Comparison of ENCODE assay signal across 8 mouse cellular contexts in genomic region chr3:95819351-95819985, GRCm38 (mm10). TPM values are rescaled to one million over a fixed set of nuclear protein-coding genes. Genes with fewer than 3 reads are reported as not detected.
DNase-seq lines count a peak whose midpoint lies in the region; ATAC-seq lines count a peak whose summit lies in the region.

No protein-coding gene starts in this region.

- ATAC-seq in erythroblast, adult 5-6 weeks (replicated peaks; ENCODE audit: low FRiP score, poor library complexity, severe bottlenecking), result peak; percentile 92
- peak; percentile 96 for ATAC-seq in kidney, embryonic 15.5 days (replicated peaks; ENCODE audit: low FRiP score)
- ATAC-seq in monocyte, adult 5-6 weeks (replicated peaks; ENCODE audit: insufficient number of reproducible peaks, low FRiP score, low TSS enrichment, poor library complexity, severe bottlenecking), result peak; percentile 94

- under 1% methylated on average over 49 of the region's 49 CpGs for WGBS in heart, embryonic 10.5 days
- WGBS in kidney, embryonic 15.5 days, result under 1% methylated on average over 49 of the region's 49 CpGs

- peak; percentile 100 for DNase-seq in B cell, adult 2 months
- DNase-seq in brain, adult 2 months (ENCODE audit: low read depth, low spot score), result peak; percentile 100
- peak; percentile 100 for DNase-seq in heart, embryonic 10.5 days (ENCODE audit: low spot score)
- peak; percentile 100 for DNase-seq in liver
- peak; percentile 100 for DNase-seq in spleen, postnatal 4 days (ENCODE audit: low spot score in 2 of 2)

- H3K27me3 ChIP-seq in heart, embryonic 10.5 days (ENCODE audit: insufficient read depth, poor library complexity, severe bottlenecking), result no peaks in the 10 kb centered on the region
- H3K27me3 ChIP-seq in kidney, embryonic 15.5 days, result no peaks in the 10 kb centered on the region

- peak overlapping the region; percentile 91 for H3K4me3 ChIP-seq in heart, embryonic 10.5 days
- peak overlapping the region; percentile 81 for H3K4me3 ChIP-seq in kidney, embryonic 15.5 days (replicated peaks)

- H3K9me3 ChIP-seq in heart, embryonic 10.5 days, result no peaks in the 10 kb centered on the region
- no peaks in the 10 kb centered on the region for H3K9me3 ChIP-seq in kidney, embryonic 15.5 days (replicated peaks)

- H3K4me1 ChIP-seq in heart, embryonic 10.5 days, result peaks cover 9% of the 10 kb centered on the region
- H3K4me1 ChIP-seq in kidney, embryonic 15.5 days, result peaks cover 20% of the 10 kb centered on the region

- peak overlapping the region; percentile 62 for H3K9ac ChIP-seq in kidney, embryonic 15.5 days

- H3K27ac ChIP-seq in heart, embryonic 10.5 days, result peak overlapping the region; percentile 100
- peak overlapping the region; percentile 100 for H3K27ac ChIP-seq in kidney, embryonic 15.5 days

- peak overlapping the region; percentile 61 for H3K4me2 ChIP-seq in kidney, embryonic 15.5 days

- H3K36me3 ChIP-seq in heart, embryonic 10.5 days, result no peaks in the 10 kb centered on the region; the same call in none of the 2 replicates
- H3K36me3 ChIP-seq in kidney, embryonic 15.5 days, result no peaks in the 10 kb centered on the region

RNA-seq across cellular contexts. Expression of gene Rprd2, which starts 0.8 kb away (rescaled TPM):
- 26.7 and 30.7 TPM in 2 replicates for total RNA-seq in erythroblast, adult 5-6 weeks (2015; ENCODE audit: low replicate concordance)
- 12.4 and 14.9 TPM in 2 replicates for total RNA-seq in erythroblast, adult 5-6 weeks (2017; ENCODE audit: low replicate concordance)
- polyA plus RNA-seq in heart, embryonic 10.5 days (2016; fragmentation: Nextera tagmentation; extraction: Ambion mirVana), result 22.7 and 23.5 TPM in 2 replicates
- polyA plus RNA-seq in kidney, embryonic 15.5 days (2015; fragmentation: Nextera tagmentation; extraction: Ambion mirVana), result 22.4 and 23.9 TPM in 2 replicates
- total RNA-seq in monocyte, adult 5-6 weeks (2017), result 47.5 to 52.2 TPM (median 48.5 TPM) in 3 replicates

RNA-seq across cellular contexts. Expression of gene Prpf3, which starts 36.2 kb away (rescaled TPM):
- 6.0 and 12.5 TPM in 2 replicates for total RNA-seq in erythroblast, adult 5-6 weeks (2015; ENCODE audit: low replicate concordance)
- 14.6 and 21.2 TPM in 2 replicates for total RNA-seq in erythroblast, adult 5-6 weeks (2017; ENCODE audit: low replicate concordance)
- polyA plus RNA-seq in heart, embryonic 10.5 days (2016; fragmentation: Nextera tagmentation; extraction: Ambion mirVana), result 40.4 and 55.1 TPM in 2 replicates
- polyA plus RNA-seq in kidney, embryonic 15.5 days (2015; fragmentation: Nextera tagmentation; extraction: Ambion mirVana), result 49.7 and 52.3 TPM in 2 replicates
- 30.1 to 50.7 TPM (median 32.2 TPM) in 3 replicates for total RNA-seq in monocyte, adult 5-6 weeks (2017)

RNA-seq across cellular contexts. Expression of gene Mrps21, which starts 51.9 kb away (rescaled TPM):
- 35.5 and 95.7 TPM in 2 replicates for total RNA-seq in erythroblast, adult 5-6 weeks (2015; ENCODE audit: low replicate concordance)
- total RNA-seq in erythroblast, adult 5-6 weeks (2017; ENCODE audit: low replicate concordance), result 87.3 and 106 TPM in 2 replicates
- 380 and 402 TPM in 2 replicates for polyA plus RNA-seq in heart, embryonic 10.5 days (2016; fragmentation: Nextera tagmentation; extraction: Ambion mirVana)
- 404 and 412 TPM in 2 replicates for polyA plus RNA-seq in kidney, embryonic 15.5 days (2015; fragmentation: Nextera tagmentation; extraction: Ambion mirVana)
- 241 to 323 TPM (median 321 TPM) in 3 replicates for total RNA-seq in monocyte, adult 5-6 weeks (2017)

RNA-seq across cellular contexts. Expression of gene Tars2, which starts 59.5 kb away (rescaled TPM):
- total RNA-seq in erythroblast, adult 5-6 weeks (2015; ENCODE audit: low replicate concordance), result 3.7 and 15.3 TPM in 2 replicates
- total RNA-seq in erythroblast, adult 5-6 weeks (2017; ENCODE audit: low replicate concordance), result 3.1 and 7.2 TPM in 2 replicates
- polyA plus RNA-seq in heart, embryonic 10.5 days (2016; fragmentation: Nextera tagmentation; extraction: Ambion mirVana), result 61.9 and 62.6 TPM in 2 replicates
- polyA plus RNA-seq in kidney, embryonic 15.5 days (2015; fragmentation: Nextera tagmentation; extraction: Ambion mirVana), result 47.3 and 58.4 TPM in 2 replicates
- 15.4 to 29.0 TPM (median 21.4 TPM) in 3 replicates for total RNA-seq in monocyte, adult 5-6 weeks (2017)

Comparison
In these comparisons a context has a peak if more than half of its experiments do, and no peak if none do; other contexts are left out.
1. Peak in every context shown above with its lines: DNase-seq, ATAC-seq, H3K4me3 ChIP-seq and H3K27ac ChIP-seq.